ENCODE assay signal across 14 mouse cellular contexts in the genomic region with DNA sequence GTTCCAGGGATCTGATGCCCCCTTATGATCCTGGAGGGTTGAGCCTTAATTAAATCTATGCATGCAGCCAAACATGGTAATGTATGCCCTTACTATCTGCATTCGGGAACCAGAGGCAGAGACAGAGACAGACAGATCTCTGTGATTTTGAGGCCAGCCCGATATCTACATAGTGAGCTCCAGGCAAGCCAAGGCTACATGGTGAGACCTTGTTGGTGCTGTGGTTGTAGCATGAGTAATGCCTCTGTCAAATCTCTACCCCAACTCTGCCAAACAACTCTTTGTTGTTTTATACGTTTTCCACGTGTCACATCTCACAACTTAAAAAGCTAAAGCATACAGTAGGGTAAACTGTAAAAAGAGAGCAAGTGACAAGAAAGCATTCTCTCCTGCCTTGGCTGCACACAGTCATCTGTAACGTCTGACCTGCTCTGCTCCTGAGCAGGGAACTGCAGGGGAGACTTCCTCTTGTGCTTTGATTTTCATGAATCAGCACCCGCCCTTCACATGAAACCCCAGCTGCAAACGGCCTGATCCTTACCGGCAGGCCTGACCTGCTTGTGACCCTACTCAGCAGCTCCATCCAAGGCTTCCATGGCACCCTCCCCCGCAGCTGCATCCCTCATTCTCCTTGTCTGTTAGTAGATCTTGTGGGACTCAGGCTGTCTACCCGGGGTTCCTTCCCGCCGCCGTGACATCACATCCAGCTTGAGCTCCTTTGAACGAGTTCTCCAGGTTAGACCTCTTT. TPM values are rescaled to one million over a fixed set of nuclear protein-coding genes. Genes with fewer than 3 reads are reported as not detected.
DNase-seq lines count a peak whose midpoint lies in the region; ATAC-seq and TF ChIP-seq lines count a peak whose summit lies in the region.
"Had no signal": no experiment of that assay in that cellular context is flagged by ENCODE, and none has a peak within 500 bp of the region (broad histone marks: within the 10 kb centered on the region; RNA-seq: fewer than 3 reads in every experiment).

No protein-coding gene starts in this region.

- H3K4me1 ChIP-seq in forebrain, embryonic 10.5 days: peaks cover 13% of the 10 kb centered on the region
- no peaks in the 10 kb centered on the region for H3K4me1 ChIP-seq in forebrain, embryonic 14.5 days (ENCODE audit: control insufficient read depth, insufficient read depth, low read length)

- intact Hi-C loops in gastrocnemius, adult 2 months (cut with DNase I): no loop called here

- H3K4me3 ChIP-seq in forebrain, embryonic 10.5 days: no peak overlapping the region
- no peak overlapping the region for H3K4me3 ChIP-seq in forebrain, embryonic 14.5 days (ENCODE audit: low read depth, low read length)
- H3K4me3 ChIP-seq in gastrocnemius, adult 2 months: no peak overlapping the region
- H3K4me3 ChIP-seq: erythroblast, embryonic 14.5 days; limb, embryonic 13.5 days; myocyte had no signal

- H3K27me3 ChIP-seq in forebrain, embryonic 10.5 days (ENCODE audit: poor library complexity, severe bottlenecking): no peaks in the 10 kb centered on the region
- H3K27me3 ChIP-seq in forebrain, embryonic 14.5 days (replicated peaks; ENCODE audit: control insufficient read depth, insufficient read depth, low read length): no peaks in the 10 kb centered on the region
- H3K27me3 ChIP-seq: limb, embryonic 13.5 days had no signal

- no peak for DNase-seq in forebrain, embryonic 10.5 days (ENCODE audit: extremely low spot score, low spot score)
- DNase-seq in forebrain, embryonic 14.5 days (ENCODE audit: low spot score): no peak
- peak; percentile 16 for DNase-seq in kidney, postnatal 14 days
- no peak for DNase-seq in kidney, adult 8-10 months
- peak; percentile 73 for DNase-seq in embryo, embryonic 11 days
- peak; percentile 64 for DNase-seq in retina, postnatal 1 day
- DNase-seq in layer of hippocampus, postnatal 10 days (ENCODE audit: low spot score in 2 of 2): no peak
- no peak for DNase-seq in gastrocnemius, adult 2 months
- DNase-seq: cerebellum, adult 18-20 months; right cerebral cortex, postnatal 14 days; thymus, adult 18-20 months had no signal

- no peak overlapping the region for H3K9ac ChIP-seq in forebrain, embryonic 14.5 days (ENCODE audit: low read length)
- H3K9ac ChIP-seq: limb, embryonic 13.5 days had no signal

- no peaks in the 10 kb centered on the region for H3K36me3 ChIP-seq in forebrain, embryonic 10.5 days (replicated peaks)
- no peaks in the 10 kb centered on the region for H3K36me3 ChIP-seq in forebrain, embryonic 14.5 days (ENCODE audit: control insufficient read depth, insufficient read depth, low read length)
- H3K36me3 ChIP-seq: limb, embryonic 13.5 days had no signal

- no peak for ATAC-seq in forebrain, embryonic 14.5 days

- WGBS in forebrain, embryonic 10.5 days: 43% methylated on average over 14 of the region's 14 CpGs
- WGBS in forebrain, embryonic 14.5 days: 49% methylated on average over 14 of the region's 14 CpGs

- no peaks in the 10 kb centered on the region for H3K9me3 ChIP-seq in forebrain, embryonic 10.5 days
- no peaks in the 10 kb centered on the region for H3K9me3 ChIP-seq in forebrain, embryonic 14.5 days (replicated peaks; ENCODE audit: control insufficient read depth, low read length)
- H3K9me3 ChIP-seq: limb, embryonic 13.5 days had no signal

- TF ChIP-seq CTCF in gastrocnemius, adult 2 months (IDR thresholded peaks at IDR 0.05): no peak

- H3K27ac ChIP-seq in forebrain, embryonic 10.5 days: peak overlapping the region; percentile 45
- H3K27ac ChIP-seq in forebrain, embryonic 14.5 days (ENCODE audit: low read depth, low read length): no peak overlapping the region
- H3K27ac ChIP-seq in gastrocnemius, adult 2 months: no peak overlapping the region
- H3K27ac ChIP-seq: limb, embryonic 13.5 days had no signal

- H3K4me2 ChIP-seq in forebrain, embryonic 14.5 days (ENCODE audit: low read length): no peak overlapping the region
- H3K4me2 ChIP-seq: limb, embryonic 13.5 days had no signal

RNA-seq across cellular contexts. Expression of a gene that starts 17.1 kb away (rescaled TPM):
- polyA plus RNA-seq in forebrain, embryonic 10.5 days (2016; fragmentation: Nextera tagmentation; extraction: Ambion mirVana): 36.9 and 37.6 TPM in 2 replicates
- 9.0 and 11.6 TPM in 2 replicates for polyA plus RNA-seq in forebrain, embryonic 14.5 days (2014; fragmentation: Nextera tagmentation; extraction: Ambion mirVana)
- total RNA-seq in layer of hippocampus, postnatal 10 days (2021): 10 to 100 TPM; 20.7 to 25.9 TPM
- 1 to 10 TPM; 3.5 to 4.9 TPM for total RNA-seq in gastrocnemius, adult 2 months (2021)

RNA-seq across cellular contexts. Expression of a gene that starts 38.4 kb away (rescaled TPM):
- polyA plus RNA-seq in forebrain, embryonic 10.5 days (2016; fragmentation: Nextera tagmentation; extraction: Ambion mirVana): 64.0 and 65.9 TPM in 2 replicates
- 40.5 and 47.9 TPM in 2 replicates for polyA plus RNA-seq in forebrain, embryonic 14.5 days (2014; fragmentation: Nextera tagmentation; extraction: Ambion mirVana)
- 10 to 100 TPM; 12.2 TPM for total RNA-seq in layer of hippocampus, postnatal 10 days (2021)
- 10 to 100 TPM; 19.7 to 19.8 TPM for total RNA-seq in gastrocnemius, adult 2 months (2021)

Comparison
In these comparisons a context has a peak if more than half of its experiments do, and no peak if none do; other contexts are left out.
1. DNase-seq: peak in kidney, postnatal 14 days (single experiment), embryo, embryonic 11 days (single experiment) and retina, postnatal 1 day (single experiment); none in forebrain, embryonic 10.5 days (single experiment), forebrain, embryonic 14.5 days (single experiment), kidney, adult 8-10 months (0 of 2), layer of hippocampus, postnatal 10 days (0 of 2) and gastrocnemius, adult 2 months (single experiment).